Mouse (Mus musculus) myocyte (in vitro differentiated cells): Measurements from ENCODE around the gene Hspb1. TPM values are rescaled to one million over a fixed set of nuclear protein-coding genes. Genes with fewer than 3 reads are reported as not detected.

Experiments used
- H3K27me3 ChIP-seq: one replicate; pipeline ENCODE4 v1.6.1; 2011; ENCODE audit not compliant: control insufficient read depth, insufficient read depth, insufficient read length
- H3K36me3 ChIP-seq: one replicate; pipeline ENCODE4 v1.6.1; 2011; ENCODE audit not compliant: control insufficient read depth, insufficient read depth
- H3K4me2 ChIP-seq: one replicate; pipeline ENCODE4 v1.6.1; 2011; ENCODE audit warnings: low read depth, control low read depth
- H3K4me3 ChIP-seq: one replicate; pipeline ENCODE4 v1.5.1; 2011; ENCODE audit warnings: mild to moderate bottlenecking, control low read depth, moderate library complexity
- H3K79me2 ChIP-seq: one replicate; pipeline ENCODE4 v1.6.1; 2011; ENCODE audit not compliant: control insufficient read depth, insufficient read depth
- H3ac ChIP-seq: one replicate; pipeline ENCODE4 v1.6.1; 2011; ENCODE audit not compliant: control insufficient read depth, insufficient read length
- CEBPB ChIP-seq: IDR thresholded peaks from 2 replicates; pipeline ENCODE4 v1.6.1; 2011; ENCODE audit warnings: mild to moderate bottlenecking, moderate library complexity; ENCODE audit not compliant: poor library complexity, insufficient read depth, severe bottlenecking
- E2F4 ChIP-seq: IDR thresholded peaks from one replicate; pipeline ENCODE4 v1.6.1; 2011; ENCODE audit warnings: mild to moderate bottlenecking, control low read depth, moderate library complexity; ENCODE audit not compliant: insufficient read depth
- MAX ChIP-seq: IDR thresholded peaks from one replicate; pipeline ENCODE4 v1.6.1; 2011; ENCODE audit warnings: low read depth, mild to moderate bottlenecking, control low read depth
- MYOD1 ChIP-seq, 3 experiments: IDR thresholded peaks; one replicate each; pipeline ENCODE4 v1.6.1; 2011; ENCODE audit warnings: control low read depth in 2 of 3, low read depth in 2 of 3, mild to moderate bottlenecking in 2 of 3, moderate library complexity in 1 of 3; ENCODE audit not compliant: insufficient read length in 2 of 3, control insufficient read depth in 1 of 3
- MYOG ChIP-seq, 3 experiments: IDR thresholded peaks; one replicate each; pipeline ENCODE4 v1.6.1; 2011; ENCODE audit warnings: control low read depth in 2 of 3, low read depth in 2 of 3, mild to moderate bottlenecking in 2 of 3; ENCODE audit not compliant: insufficient read length in 2 of 3, control insufficient read depth in 1 of 3, insufficient read depth in 1 of 3
- POLR2A ChIP-seq: IDR thresholded peaks from one replicate; pipeline ENCODE4 v1.6.1; 2011; ENCODE audit warnings: low read depth, mild to moderate bottlenecking, control low read depth, moderate library complexity; ENCODE audit not compliant: insufficient read length
- POLR2AphosphoS2 ChIP-seq: IDR thresholded peaks from one replicate; pipeline ENCODE4 v1.6.1; 2011; ENCODE audit warnings: low read depth, control low read depth; ENCODE audit not compliant: insufficient read length
- REST ChIP-seq: IDR thresholded peaks from one replicate; pipeline ENCODE4 v1.6.1; 2011; ENCODE audit warnings: mild to moderate bottlenecking, control low read depth, moderate library complexity; ENCODE audit not compliant: insufficient read depth, insufficient read length
- SRF ChIP-seq: IDR thresholded peaks from one replicate; pipeline ENCODE4 v1.6.1; 2011; ENCODE audit warnings: low read depth; ENCODE audit not compliant: control insufficient read depth, insufficient read length
- TCF12 ChIP-seq: IDR thresholded peaks from one replicate; pipeline ENCODE4 v1.6.1; 2011; ENCODE audit warnings: mild to moderate bottlenecking, control low read depth; ENCODE audit not compliant: poor library complexity, insufficient read depth, severe bottlenecking
- TCF3 ChIP-seq: IDR thresholded peaks from one replicate; pipeline ENCODE4 v1.6.1; 2011; ENCODE audit warnings: low read depth, control low read depth; ENCODE audit not compliant: insufficient read length
- USF1 ChIP-seq: IDR thresholded peaks from one replicate; pipeline ENCODE4 v1.6.1; 2011; ENCODE audit warnings: low read depth, mild to moderate bottlenecking, control low read depth, moderate library complexity
- polyA plus RNA-seq: library from polyadenylated mRNA; unstranded; fragments of >200 nt; fragmentation: generic; extraction: Trizol; gene quantifications from one replicate; pipeline ENCODE4 v1.2.1, GENCODE M21; 2012; ENCODE audit warnings: missing spikeins

Gene Hspb1
- polyA plus RNA-seq, 1 experiment, result 622 TPM

DNA sequence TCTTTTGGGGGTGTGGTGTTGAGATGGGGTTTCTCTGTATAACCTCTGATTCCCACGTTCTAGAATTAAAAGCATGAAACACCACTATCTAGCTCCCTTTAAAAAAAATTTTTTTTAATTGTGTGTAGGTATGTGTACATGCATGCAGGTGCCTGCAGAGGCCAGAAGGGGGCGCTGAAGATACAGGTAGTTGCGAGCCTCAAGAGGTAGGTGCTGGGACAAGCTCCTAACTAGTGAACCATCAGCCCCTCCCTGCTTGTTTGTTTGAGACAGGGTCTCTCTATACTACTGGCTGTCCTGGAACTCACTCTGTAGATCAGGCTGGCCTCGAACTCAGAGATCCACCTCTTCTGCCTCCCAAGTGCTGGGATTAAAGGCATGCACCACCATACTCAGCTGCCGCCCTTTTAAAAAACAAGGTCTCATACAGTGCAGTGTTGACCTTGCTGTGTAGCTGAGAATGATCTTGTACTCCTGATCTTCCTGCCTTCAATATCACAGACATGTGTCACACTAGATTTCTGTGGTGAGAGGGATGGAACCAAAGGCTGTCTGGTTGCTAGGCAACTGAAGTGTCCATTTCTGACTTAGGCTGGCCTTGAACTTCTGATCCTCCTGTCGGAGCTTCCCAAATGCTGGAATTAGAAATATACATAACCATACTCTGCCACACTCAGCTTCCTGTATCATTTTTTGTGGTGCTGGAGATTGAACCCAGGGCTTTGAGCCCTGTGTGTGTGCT, 13.8 kb downstream of the Hspb1 start:
- Histone ChIP-seq H3K4me2 (no peak overlapping the region), H3K79me2 (peaks cover 2% of the 10 kb centered on the region), H3ac (no peak overlapping the region), H3K36me3 (peaks cover 6% of the 10 kb centered on the region), H3K4me3 (no peak overlapping the region), H3K27me3 (no peaks in the 10 kb centered on the region)
- TF ChIP-seq POLR2AphosphoS2 (peak; percentile 33), TCF3 (no peak)

DNA sequence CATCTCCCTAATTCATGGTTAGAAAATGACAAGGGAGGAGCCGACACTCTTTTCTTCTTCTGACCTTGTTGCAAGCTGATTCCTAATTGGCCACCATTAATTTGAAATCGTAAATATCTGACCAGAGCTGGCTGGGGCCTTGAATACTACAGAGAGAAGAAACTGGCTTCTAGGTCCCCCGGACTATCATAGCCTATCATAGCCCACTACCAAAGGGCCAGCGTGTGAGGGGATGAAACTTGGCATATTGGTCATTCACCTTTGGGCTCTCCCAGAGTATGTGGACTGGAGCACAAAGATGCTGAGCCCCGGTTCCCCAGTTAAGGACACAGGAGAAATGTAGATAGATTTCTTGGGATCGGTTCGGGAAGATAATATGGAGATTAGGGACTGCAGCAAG, 15.3 kb downstream of the Hspb1 start:
- H3ac ChIP-seq, result no peak overlapping the region
- TF ChIP-seq POLR2A (no peak), REST (no peak), POLR2AphosphoS2 (no peak), MAX (no peak), SRF (no peak), TCF3 (no peak), USF1 (no peak), CEBPB (no peak)
- no peaks in the 10 kb centered on the region for H3K27me3 ChIP-seq
- peaks cover 11% of the 10 kb centered on the region for H3K36me3 ChIP-seq
- H3K4me2 ChIP-seq, result no peak overlapping the region
- peaks cover 13% of the 10 kb centered on the region for H3K79me2 ChIP-seq
- no peak overlapping the region for H3K4me3 ChIP-seq

DNA sequence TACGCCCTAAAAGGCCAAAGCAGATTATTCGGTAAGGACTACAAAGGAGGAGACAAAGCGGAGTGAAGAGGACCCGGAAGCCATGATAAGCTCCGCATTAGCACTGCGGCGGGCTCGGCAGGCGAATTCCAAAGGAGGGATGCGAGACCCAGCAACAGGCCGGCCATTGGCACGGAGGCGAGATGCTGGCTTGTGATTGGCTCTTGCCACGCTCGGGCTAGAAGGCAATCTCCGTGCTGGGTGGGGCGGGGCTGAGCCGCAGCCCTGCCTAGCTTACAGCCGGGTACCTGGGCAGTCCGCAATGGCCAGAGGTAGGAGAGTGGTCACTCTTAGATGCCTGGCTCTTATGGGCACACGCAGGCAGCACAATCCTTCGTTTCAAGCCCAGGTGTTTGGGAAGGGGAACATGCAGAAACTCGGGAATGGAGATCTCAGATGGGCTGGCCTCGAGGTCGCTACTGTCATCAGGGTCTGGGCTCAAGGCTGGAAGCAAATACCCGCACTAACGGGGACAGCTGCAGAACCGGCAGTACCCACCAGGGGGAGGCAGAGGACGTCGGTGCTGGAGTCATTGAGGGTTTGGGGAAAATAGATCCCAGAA, 15.9 kb downstream of the Hspb1 start:
- H3K79me2 ChIP-seq, result peaks cover 19% of the 10 kb centered on the region
- H3K36me3 ChIP-seq, result peaks cover 17% of the 10 kb centered on the region
- no peaks in the 10 kb centered on the region for H3K27me3 ChIP-seq
- no peak overlapping the region for H3K4me3 ChIP-seq
- TF ChIP-seq REST (no peak), POLR2A (no peak), MYOG (IDR thresholded peaks at IDR 0.05; ENCODE audit: control insufficient read depth in 1 of 3, insufficient read depth in 1 of 3, insufficient read length in 2 of 3, low read depth in 2 of 3) (peak in 1 of 3 experiments; percentile 14), TCF3 (no peak), POLR2AphosphoS2 (peak; percentile 88)
- H3K4me2 ChIP-seq, result no peak overlapping the region
- H3ac ChIP-seq, result no peak overlapping the region

DNA sequence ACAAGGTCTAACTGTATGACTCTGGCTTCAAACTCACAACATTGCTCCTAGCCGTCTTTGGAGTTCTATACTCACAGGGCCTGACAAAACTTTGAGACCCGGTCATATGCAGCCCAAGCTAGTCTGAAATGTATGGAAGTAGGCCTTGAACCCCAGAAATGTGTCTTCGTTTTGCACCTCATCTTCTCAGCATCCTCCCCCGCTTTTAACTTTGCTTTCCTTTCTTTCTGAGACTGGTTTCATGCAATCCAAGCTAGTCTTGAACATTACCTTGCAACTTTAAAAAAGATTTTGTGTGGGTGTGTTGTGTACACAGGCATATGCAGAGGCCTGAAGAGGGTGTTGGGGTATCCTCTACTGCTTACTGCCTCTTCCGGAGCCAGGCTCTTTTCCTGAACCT, 16.5 kb downstream of the Hspb1 start:
- Histone ChIP-seq H3K79me2 (peaks cover 25% of the 10 kb centered on the region), H3K4me2 (no peak overlapping the region), H3K36me3 (peaks cover 18% of the 10 kb centered on the region), H3K4me3 (no peak overlapping the region), H3ac (no peak overlapping the region), H3K27me3 (no peaks in the 10 kb centered on the region)
- TF ChIP-seq REST (no peak), E2F4 (no peak), CEBPB (no peak), MYOD1 (IDR thresholded peaks at IDR 0.05; ENCODE audit: control insufficient read depth in 1 of 3, insufficient read length in 2 of 3, low read depth in 2 of 3) (no peak), MAX (no peak), POLR2AphosphoS2 (no peak), SRF (no peak), TCF3 (no peak), USF1 (no peak), TCF12 (no peak), POLR2A (no peak), MYOG (IDR thresholded peaks at IDR 0.05; ENCODE audit: control insufficient read depth in 1 of 3, insufficient read depth in 1 of 3, insufficient read length in 2 of 3, low read depth in 2 of 3) (no peak)

DNA sequence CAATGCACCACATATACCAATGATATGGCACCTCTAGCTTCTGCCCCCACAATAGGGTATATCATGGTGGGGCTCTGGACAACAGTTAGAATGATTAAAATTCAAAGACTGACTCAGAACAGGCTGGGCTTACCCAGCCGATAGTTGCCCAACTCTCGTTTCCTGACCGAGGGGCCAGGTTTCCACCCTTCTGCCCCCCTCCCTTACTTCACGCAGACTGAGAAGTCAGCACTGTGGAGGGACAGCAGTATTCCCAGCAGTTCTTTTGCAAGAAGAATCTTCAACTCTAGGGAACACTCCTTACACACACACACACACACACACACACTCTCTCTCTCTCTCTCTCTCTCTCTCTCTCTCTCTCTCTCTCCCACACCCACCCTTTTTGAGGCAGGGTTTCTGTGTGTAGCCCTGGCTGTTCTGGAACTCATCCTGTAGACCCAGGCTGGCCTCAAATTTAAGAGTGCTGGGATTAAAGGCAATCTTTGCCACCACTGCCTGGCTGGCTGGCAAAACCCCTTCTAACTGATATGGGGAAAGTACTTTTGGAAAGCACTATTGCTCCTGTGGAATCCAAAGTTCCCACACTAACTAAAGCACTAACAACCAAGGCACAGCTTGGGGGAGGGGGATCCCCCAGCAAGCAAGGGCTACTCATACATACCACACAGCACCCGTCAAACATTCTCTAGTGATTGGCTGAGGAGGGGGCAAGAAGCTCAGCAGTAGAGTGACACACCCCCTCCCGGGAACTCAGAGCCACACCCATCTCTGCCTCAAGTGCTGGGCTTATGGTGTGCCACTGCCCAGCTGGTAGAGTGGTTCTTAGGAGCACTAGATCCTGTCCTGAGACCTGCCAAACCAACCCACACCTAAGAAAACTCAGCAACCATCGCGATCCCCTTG, 17.9 kb downstream of the Hspb1 start:
- Histone ChIP-seq H3K4me2 (no peak overlapping the region), H3K4me3 (no peak overlapping the region), H3K27me3 (no peaks in the 10 kb centered on the region), H3ac (no peak overlapping the region), H3K36me3 (peaks cover 31% of the 10 kb centered on the region), H3K79me2 (peaks cover 38% of the 10 kb centered on the region)
- TF ChIP-seq POLR2AphosphoS2 (peak; percentile 47), CEBPB (no peak)
